Mouse (Mus musculus) embryonic facial prominence, embryonic 14.5 days (tissue): ENCODE measurements around the gene Tlr5. TPM values are rescaled to one million over a fixed set of nuclear protein-coding genes. Genes with fewer than 3 reads are reported as not detected.

ENCODE experiments used
- ATAC-seq: fragments of 200-750 bp; cut with Nextera tagmentation; 2 replicates; pipeline ENCODE4 v1.8.0; 2017; ENCODE audit warnings: low read depth, moderate number of reproducible peaks, moderate TSS enrichment
- DNase-seq: peaks from one replicate; pipeline ENCODE4 v3.0.0-alpha.2; 2015; ENCODE audit warnings: low spot score
- H3K27ac ChIP-seq: fragments of 300-500 bp; sonication (generic); replicated peaks from 2 replicates; pipeline ENCODE4 v1.5.1; 2014; ENCODE audit warnings: low read depth, mild to moderate bottlenecking, low read length, moderate library complexity
- H3K27me3 ChIP-seq: fragments of 300-500 bp; sonication (generic); replicated peaks from 2 replicates; pipeline ENCODE4 v1.6.1; 2014; ENCODE audit warnings: low read length; ENCODE audit not compliant: control insufficient read depth, insufficient read depth
- H3K36me3 ChIP-seq: fragments of 300-500 bp; sonication (generic); 2 replicates; pipeline ENCODE4 v1.6.1; 2014; ENCODE audit warnings: low read length, mixed read lengths; ENCODE audit not compliant: control insufficient read depth, insufficient read depth
- H3K4me1 ChIP-seq: fragments of 300-500 bp; sonication (generic); 2 replicates; pipeline ENCODE4 v1.6.1; 2014; ENCODE audit warnings: antibody characterized with exemption, low read length; ENCODE audit not compliant: control insufficient read depth, insufficient read depth
- H3K4me2 ChIP-seq: fragments of 300-500 bp; sonication (generic); 2 replicates; pipeline ENCODE4 v1.6.1; 2014; ENCODE audit warnings: low read depth, mild to moderate bottlenecking, low read length, moderate library complexity, mixed read lengths
- H3K4me3 ChIP-seq: fragments of 300-500 bp; sonication (generic); 2 replicates; pipeline ENCODE4 v1.5.1; 2014; ENCODE audit warnings: low read depth, mild to moderate bottlenecking, low read length
- H3K9ac ChIP-seq: fragments of 300-500 bp; sonication (generic); 2 replicates; pipeline ENCODE4 v1.6.1; 2014; ENCODE audit warnings: low read depth, mild to moderate bottlenecking, low read length, moderate library complexity, mixed read lengths
- H3K9me3 ChIP-seq: fragments of 300-500 bp; sonication (generic); 2 replicates; pipeline ENCODE4 v1.6.1; 2016; ENCODE audit warnings: low read length; ENCODE audit not compliant: control insufficient read depth
- WGBS: fragments of 180-500 bp; shearing (Covaris S2); extraction: QIAGEN DNeasy Blood & Tissue Kit; methylation state at CpG from one replicate; pipeline ENCODE4 v1.1.7; 2014; 5-methylcytosine and 5-hydroxymethylcytosine counted together
- polyA plus RNA-seq: library from polyadenylated mRNA; unstranded; fragments of >200 nt; fragmentation: Nextera tagmentation; extraction: Ambion mirVana; gene quantifications from 2 replicates; pipeline ENCODE4 v1.2.1, GENCODE M21; 2014

Tlr5 gene
- polyA plus RNA-seq, 1 experiment from 2014 or later = 2.4 TPM

- Histone ChIP-seq H3K27ac (no peak overlapping the region), H3K9ac (no peak overlapping the region), H3K4me3 (no peak overlapping the region), H3K9me3 (no peaks in the 10 kb centered on the region), H3K27me3 (no peaks in the 10 kb centered on the region), H3K4me2 (no peak overlapping the region), H3K4me1 (no peaks in the 10 kb centered on the region), H3K36me3 (no peaks in the 10 kb centered on the region)
- 83% methylated on average over 6 of the region's 6 CpGs for WGBS
- no peak for ATAC-seq
- DNase-seq = no peak
Observed at GRCm38 (mm10) chr1:182972240-182972639, 17.7 kb downstream of the Tlr5 start.

GRCm38 (mm10) chr1:182974826-182975225, 20.2 kb downstream of the Tlr5 start:
- Histone ChIP-seq H3K36me3 (no peaks in the 10 kb centered on the region), H3K4me2 (no peak overlapping the region), H3K9ac (no peak overlapping the region), H3K4me3 (no peak overlapping the region), H3K27ac (no peak overlapping the region), H3K27me3 (no peaks in the 10 kb centered on the region), H3K4me1 (no peaks in the 10 kb centered on the region), H3K9me3 (no peaks in the 10 kb centered on the region)
- no peak for DNase-seq
- ATAC-seq = no peak
- WGBS = 82% methylated on average over 14 of the region's 14 CpGs

GRCm38 (mm10) chr1:182980702-182981101, 26.1 kb downstream of the Tlr5 start:
- no peak overlapping the region for H3K9ac ChIP-seq
- H3K4me3 ChIP-seq = no peak overlapping the region
- H3K4me1 ChIP-seq = peaks cover 7% of the 10 kb centered on the region; the same call in 1 of the 2 replicates
- no peaks in the 10 kb centered on the region for H3K9me3 ChIP-seq
- no peak for DNase-seq
- 0 out of 2 replicates have a peak, but pooled peaks cover 3% of the 10 kb centered on the region for H3K27me3 ChIP-seq
- WGBS = 69% methylated on average over 6 of the region's 6 CpGs
- no peak overlapping the region for H3K4me2 ChIP-seq
- H3K36me3 ChIP-seq = no peaks in the 10 kb centered on the region
- ATAC-seq = no peak
- H3K27ac ChIP-seq = no peak overlapping the region

GRCm38 (mm10) chr1:182982995-182983394, 28.4 kb downstream of the Tlr5 start:
- peak; percentile 96 for DNase-seq
- 0% methylated on average over 11 of the region's 15 CpGs for WGBS
- peak; percentile 95 for ATAC-seq
- Histone ChIP-seq H3K4me3 (peak overlapping the region; percentile 34), H3K4me2 (peak overlapping the region; percentile 61), H3K27ac (peak overlapping the region; percentile 24; the same call in 1 of the 2 replicates), H3K36me3 (no peaks in the 10 kb centered on the region), H3K27me3 (0 out of 2 replicates have a peak, but pooled peaks cover 3% of the 10 kb centered on the region), H3K4me1 (peaks cover 13% of the 10 kb centered on the region; the same call in 1 of the 2 replicates), H3K9me3 (no peaks in the 10 kb centered on the region), H3K9ac (peak overlapping the region; percentile 62)

GRCm38 (mm10) chr1:182983496-182984127, 29.0 kb downstream of the Tlr5 start:
- peak overlapping the region; percentile 34 for H3K4me3 ChIP-seq
- peaks cover 13% of the 10 kb centered on the region; the same call in 1 of the 2 replicates for H3K4me1 ChIP-seq
- no peaks in the 10 kb centered on the region for H3K36me3 ChIP-seq
- DNase-seq (no peak), ATAC-seq (peak; percentile 39)
- H3K27me3 ChIP-seq = 0 out of 2 replicates have a peak, but pooled peaks cover 3% of the 10 kb centered on the region
- H3K9me3 ChIP-seq = no peaks in the 10 kb centered on the region
- peak overlapping the region; percentile 24; the same call in 1 of the 2 replicates for H3K27ac ChIP-seq
- H3K4me2 ChIP-seq = peak overlapping the region; percentile 61
- H3K9ac ChIP-seq = peak overlapping the region; percentile 62
- WGBS = 41% methylated on average over 14 of the region's 14 CpGs

- 36% methylated on average over 13 of the region's 13 CpGs for WGBS
Observed at GRCm38 (mm10) chr1:182986243-182986642, 31.7 kb downstream of the Tlr5 start.

GRCm38 (mm10) chr1:182986750-182987149, 32.2 kb downstream of the Tlr5 start:
- Histone ChIP-seq H3K4me3 (no peak overlapping the region), H3K9ac (0 out of 2 replicates have a peak overlapping the region, but pooled peaks have one; percentile 25), H3K4me2 (no peak overlapping the region), H3K9me3 (no peaks in the 10 kb centered on the region), H3K36me3 (no peaks in the 10 kb centered on the region), H3K27ac (no peak overlapping the region; the same call in 1 of the 2 replicates), H3K27me3 (0 out of 2 replicates have a peak, but pooled peaks cover 3% of the 10 kb centered on the region), H3K4me1 (peaks cover 16% of the 10 kb centered on the region)
- 81% methylated on average over 11 of the region's 11 CpGs for WGBS
- DNase-seq = no peak
- no peak for ATAC-seq

More at GRCm38 (mm10) chr1:182986243-182986642, 31.7 kb downstream of the Tlr5 start:
- 0 out of 2 replicates have a peak, but pooled peaks cover 3% of the 10 kb centered on the region for H3K27me3 ChIP-seq
- DNase-seq (peak; percentile 83), ATAC-seq (no peak)
- H3K27ac ChIP-seq = no peak overlapping the region; the same call in 1 of the 2 replicates
- H3K4me2 ChIP-seq = no peak overlapping the region
- no peaks in the 10 kb centered on the region for H3K36me3 ChIP-seq
- no peak overlapping the region for H3K4me3 ChIP-seq
- peaks cover 15% of the 10 kb centered on the region for H3K4me1 ChIP-seq
- H3K9ac ChIP-seq = no peak overlapping the region
- no peaks in the 10 kb centered on the region for H3K9me3 ChIP-seq

GRCm38 (mm10) chr1:182987801-182988200, 33.2 kb downstream of the Tlr5 start:
- Histone ChIP-seq H3K4me1 (peaks cover 16% of the 10 kb centered on the region), H3K4me2 (no peak overlapping the region), H3K4me3 (no peak overlapping the region), H3K9me3 (no peaks in the 10 kb centered on the region), H3K36me3 (no peaks in the 10 kb centered on the region), H3K9ac (no peak overlapping the region), H3K27me3 (no peaks in the 10 kb centered on the region), H3K27ac (no peak overlapping the region)
- 90% methylated on average over 13 of the region's 13 CpGs for WGBS
- no peak for DNase-seq
- ATAC-seq = no peak

GRCm38 (mm10) chr1:182988646-182989045, 34.1 kb downstream of the Tlr5 start:
- no peak overlapping the region for H3K4me3 ChIP-seq
- no peak overlapping the region for H3K27ac ChIP-seq
- no peak for DNase-seq
- 76% methylated on average over 3 of the region's 3 CpGs for WGBS
- H3K9ac ChIP-seq = no peak overlapping the region
- H3K27me3 ChIP-seq = no peaks in the 10 kb centered on the region
- H3K4me2 ChIP-seq = no peak overlapping the region
- no peaks in the 10 kb centered on the region for H3K9me3 ChIP-seq
- H3K36me3 ChIP-seq = no peaks in the 10 kb centered on the region
- no peak for ATAC-seq
- H3K4me1 ChIP-seq = peaks cover 11% of the 10 kb centered on the region
